Mouse (Mus musculus): ENCODE measurements around the gene Lhfp.

DNA sequence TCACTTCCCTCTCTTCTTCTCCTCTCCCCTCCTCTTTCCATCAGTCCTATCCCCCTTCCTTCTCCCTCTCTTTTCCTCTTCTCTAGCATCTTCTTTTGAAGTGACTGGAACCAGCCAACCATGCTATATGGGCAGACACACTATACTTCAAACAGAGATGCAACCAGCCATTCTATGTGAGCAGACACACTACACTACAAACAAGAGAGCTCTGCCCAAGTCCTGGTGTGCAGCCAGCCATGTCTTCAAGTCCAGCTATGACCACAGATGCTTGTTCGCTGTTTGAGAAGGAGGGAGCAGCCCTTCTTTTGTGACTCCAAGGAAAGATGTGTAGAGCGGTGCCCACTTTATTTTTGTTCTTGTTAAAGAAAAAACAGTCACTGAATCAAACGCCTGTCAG is 231.9 kb downstream of the Lhfp start:
- TF ChIP-seq POLR2A (IDR thresholded peaks at IDR 0.05; ENCODE audit: borderline replicate concordance, low read depth, low read length), result no peak
- TF ChIP-seq CTCF (IDR thresholded peaks at IDR 0.05; ENCODE audit: low read depth, low read length), result no peak
